Mouse (Mus musculus) myocyte (in vitro differentiated cells): ENCODE results near the gene Tada2a. TPM values are rescaled to one million over a fixed set of nuclear protein-coding genes. Genes with fewer than 3 reads are reported as not detected.
A peak's percentile ranks its signal among the peaks of the same experiment; 100 is the strongest.

Experiments
- H3K27me3 ChIP-seq: one replicate; pipeline ENCODE4 v1.6.1; 2011; ENCODE audit not compliant: control insufficient read depth, insufficient read depth, insufficient read length
- H3K36me3 ChIP-seq: one replicate; pipeline ENCODE4 v1.6.1; 2011; ENCODE audit not compliant: control insufficient read depth, insufficient read depth
- H3K4me2 ChIP-seq: one replicate; pipeline ENCODE4 v1.6.1; 2011; ENCODE audit warnings: low read depth, control low read depth
- H3K4me3 ChIP-seq: one replicate; pipeline ENCODE4 v1.5.1; 2011; ENCODE audit warnings: mild to moderate bottlenecking, control low read depth, moderate library complexity
- H3K79me2 ChIP-seq: one replicate; pipeline ENCODE4 v1.6.1; 2011; ENCODE audit not compliant: control insufficient read depth, insufficient read depth
- H3ac ChIP-seq: one replicate; pipeline ENCODE4 v1.6.1; 2011; ENCODE audit not compliant: control insufficient read depth, insufficient read length
- CEBPB ChIP-seq: IDR thresholded peaks from 2 replicates; pipeline ENCODE4 v1.6.1; 2011; ENCODE audit warnings: mild to moderate bottlenecking, moderate library complexity; ENCODE audit not compliant: poor library complexity, insufficient read depth, severe bottlenecking
- E2F4 ChIP-seq: IDR thresholded peaks from one replicate; pipeline ENCODE4 v1.6.1; 2011; ENCODE audit warnings: mild to moderate bottlenecking, control low read depth, moderate library complexity; ENCODE audit not compliant: insufficient read depth
- MAX ChIP-seq: IDR thresholded peaks from one replicate; pipeline ENCODE4 v1.6.1; 2011; ENCODE audit warnings: low read depth, mild to moderate bottlenecking, control low read depth
- MYOD1 ChIP-seq, 3 experiments: IDR thresholded peaks; one replicate each; pipeline ENCODE4 v1.6.1; 2011; ENCODE audit warnings: control low read depth in 2 of 3, low read depth in 2 of 3, mild to moderate bottlenecking in 2 of 3, moderate library complexity in 1 of 3; ENCODE audit not compliant: insufficient read length in 2 of 3, control insufficient read depth in 1 of 3
- MYOG ChIP-seq, 3 experiments: IDR thresholded peaks; one replicate each; pipeline ENCODE4 v1.6.1; 2011; ENCODE audit warnings: control low read depth in 2 of 3, low read depth in 2 of 3, mild to moderate bottlenecking in 2 of 3; ENCODE audit not compliant: insufficient read length in 2 of 3, control insufficient read depth in 1 of 3, insufficient read depth in 1 of 3
- POLR2A ChIP-seq: IDR thresholded peaks from one replicate; pipeline ENCODE4 v1.6.1; 2011; ENCODE audit warnings: low read depth, mild to moderate bottlenecking, control low read depth, moderate library complexity; ENCODE audit not compliant: insufficient read length
- POLR2AphosphoS2 ChIP-seq: IDR thresholded peaks from one replicate; pipeline ENCODE4 v1.6.1; 2011; ENCODE audit warnings: low read depth, control low read depth; ENCODE audit not compliant: insufficient read length
- REST ChIP-seq: IDR thresholded peaks from one replicate; pipeline ENCODE4 v1.6.1; 2011; ENCODE audit warnings: mild to moderate bottlenecking, control low read depth, moderate library complexity; ENCODE audit not compliant: insufficient read depth, insufficient read length
- SRF ChIP-seq: IDR thresholded peaks from one replicate; pipeline ENCODE4 v1.6.1; 2011; ENCODE audit warnings: low read depth; ENCODE audit not compliant: control insufficient read depth, insufficient read length
- TCF12 ChIP-seq: IDR thresholded peaks from one replicate; pipeline ENCODE4 v1.6.1; 2011; ENCODE audit warnings: mild to moderate bottlenecking, control low read depth; ENCODE audit not compliant: poor library complexity, insufficient read depth, severe bottlenecking
- TCF3 ChIP-seq: IDR thresholded peaks from one replicate; pipeline ENCODE4 v1.6.1; 2011; ENCODE audit warnings: low read depth, control low read depth; ENCODE audit not compliant: insufficient read length
- USF1 ChIP-seq: IDR thresholded peaks from one replicate; pipeline ENCODE4 v1.6.1; 2011; ENCODE audit warnings: low read depth, mild to moderate bottlenecking, control low read depth, moderate library complexity
- polyA plus RNA-seq: library from polyadenylated mRNA; unstranded; fragments of >200 nt; fragmentation: generic; extraction: Trizol; gene quantifications from one replicate; pipeline ENCODE4 v1.2.1, GENCODE M21; 2012; ENCODE audit warnings: missing spikeins

The Tada2a gene
- polyA plus RNA-seq, 1 experiment: 12.4 TPM

DNA sequence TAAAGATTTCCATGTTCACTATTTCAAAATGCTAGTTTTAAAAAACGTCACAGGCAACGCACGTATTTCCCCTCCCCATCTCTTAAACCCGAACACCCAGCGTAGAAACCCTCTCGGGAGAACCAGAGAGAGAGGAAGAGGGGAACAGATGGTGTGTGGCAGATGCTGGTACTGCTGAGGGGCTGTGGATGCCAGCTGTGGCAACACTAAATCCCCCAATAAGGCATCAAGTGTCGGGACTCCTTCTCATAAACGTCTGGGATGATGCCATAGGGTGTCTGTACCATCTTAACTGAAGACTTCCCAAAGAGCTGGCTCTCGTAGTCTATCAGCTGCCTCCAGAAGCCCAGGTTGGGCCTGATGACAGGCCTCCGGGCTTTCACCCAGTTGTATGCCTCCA, 81.0 kb downstream of the Tada2a start:
- Histone ChIP-seq H3K36me3 (peaks cover 31% of the 10 kb centered on the region), H3ac (no peak overlapping the region), H3K4me3 (no peak overlapping the region), H3K79me2 (peaks cover 4% of the 10 kb centered on the region), H3K27me3 (no peaks in the 10 kb centered on the region), H3K4me2 (no peak overlapping the region)
- TF ChIP-seq POLR2A: no peak
- TF ChIP-seq E2F4: no peak
- no peak for TF ChIP-seq MYOG (IDR thresholded peaks at IDR 0.05; ENCODE audit: control insufficient read depth in 1 of 3, insufficient read depth in 1 of 3, insufficient read length in 2 of 3, low read depth in 2 of 3)
- TF ChIP-seq CEBPB: no peak
- no peak for TF ChIP-seq MAX
- TF ChIP-seq SRF: no peak

DNA sequence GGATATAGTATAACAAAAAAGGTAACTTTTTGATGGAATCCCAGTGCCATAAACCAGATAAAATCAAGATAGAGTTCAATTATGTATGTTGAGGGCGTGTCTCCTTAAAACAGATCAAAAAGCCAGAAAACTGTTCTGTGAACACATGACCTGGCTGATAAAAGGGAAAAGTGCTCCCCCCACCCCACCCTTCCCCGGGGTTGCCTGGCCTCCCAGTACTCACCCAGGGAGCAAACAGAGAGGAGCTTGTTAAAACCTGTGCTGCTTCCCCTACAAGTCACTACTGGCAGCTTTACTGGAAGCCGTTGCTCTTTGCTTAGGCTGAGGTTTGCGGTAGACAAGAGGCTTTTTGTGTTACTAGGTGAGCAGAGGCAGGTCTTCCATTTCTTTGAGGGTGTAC, 82.1 kb downstream of the Tada2a start:
- Histone ChIP-seq H3ac (no peak overlapping the region), H3K79me2 (no peaks in the 10 kb centered on the region), H3K4me2 (no peak overlapping the region), H3K4me3 (no peak overlapping the region), H3K36me3 (peaks cover 31% of the 10 kb centered on the region), H3K27me3 (no peaks in the 10 kb centered on the region)
- TF ChIP-seq CEBPB (no peak), USF1 (no peak), TCF12 (no peak)

DNA sequence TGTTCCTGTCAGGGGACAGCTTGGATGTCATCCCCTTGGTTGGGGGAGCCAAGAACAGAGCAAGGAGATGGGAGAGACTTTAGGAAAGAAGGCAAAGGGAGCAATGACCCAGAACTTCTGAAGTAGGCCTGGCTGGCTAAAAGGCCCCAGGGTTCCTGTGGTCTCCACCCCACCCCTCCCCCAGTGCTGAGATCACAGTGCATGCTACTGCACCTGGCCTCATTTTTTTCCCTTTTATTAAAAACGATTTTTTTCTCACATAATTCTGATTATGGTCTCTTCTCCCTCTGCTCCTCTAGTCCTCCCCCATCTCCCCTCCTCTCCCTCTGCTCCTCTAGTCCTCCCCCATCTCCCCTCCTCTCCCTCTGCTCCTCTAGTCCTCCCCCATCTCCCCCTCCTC, 84.4 kb downstream of the Tada2a start:
- Histone ChIP-seq H3K4me2 (no peak overlapping the region), H3K27me3 (no peaks in the 10 kb centered on the region), H3K4me3 (no peak overlapping the region), H3K79me2 (no peaks in the 10 kb centered on the region), H3K36me3 (peaks cover 26% of the 10 kb centered on the region), H3ac (no peak overlapping the region)
- no peak for TF ChIP-seq CEBPB
- TF ChIP-seq POLR2AphosphoS2: peak; percentile 33

DNA sequence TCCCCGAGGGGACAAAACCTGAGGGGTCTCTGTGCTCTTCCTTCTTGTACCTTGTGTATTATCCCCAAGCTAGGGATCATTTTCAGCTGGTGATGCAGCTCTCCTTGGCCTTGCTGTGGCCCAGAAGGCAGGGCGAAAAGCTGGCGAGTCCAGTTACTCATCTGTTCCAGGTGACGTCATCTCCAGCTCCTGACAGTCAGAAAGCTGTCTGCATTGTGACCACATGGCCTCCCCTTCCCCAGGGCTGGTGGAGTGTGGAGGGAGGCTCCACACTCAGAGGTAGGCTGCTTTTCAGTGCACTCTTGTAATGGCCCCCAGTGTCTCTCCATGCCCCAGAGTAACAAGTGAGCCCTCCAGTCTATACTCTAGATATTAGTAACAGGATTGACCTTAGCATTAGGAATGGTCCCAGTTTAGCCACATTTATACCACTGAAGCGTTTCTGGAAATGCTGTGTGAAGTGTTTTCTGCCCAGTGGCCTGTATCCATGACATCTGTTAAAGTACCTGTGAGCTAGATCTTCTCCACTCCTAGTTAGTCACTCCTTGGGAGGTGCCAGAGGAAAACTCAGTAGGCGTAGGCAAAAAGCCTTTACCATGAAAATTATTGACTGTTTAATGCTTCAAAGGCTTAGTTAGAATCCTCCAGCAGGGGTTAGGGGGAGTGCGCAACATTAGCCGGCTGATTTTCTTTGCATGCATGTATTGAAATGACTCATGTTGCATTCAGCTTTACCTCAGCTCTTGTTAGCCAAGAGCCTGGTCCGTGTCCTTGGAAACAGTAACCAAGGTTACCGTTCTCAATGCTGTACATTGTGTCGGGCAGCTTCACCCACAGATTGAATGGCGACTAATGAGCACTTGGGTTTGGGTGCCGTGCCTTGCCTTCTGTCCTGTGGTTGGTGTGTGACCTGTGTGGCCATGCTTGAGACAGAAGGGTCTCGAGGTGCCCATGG, 86.3 kb downstream of the Tada2a start:
- H3K79me2 ChIP-seq: no peaks in the 10 kb centered on the region
- H3ac ChIP-seq: no peak overlapping the region
- TF ChIP-seq MYOG (IDR thresholded peaks at IDR 0.05; ENCODE audit: control insufficient read depth in 1 of 3, insufficient read depth in 1 of 3, insufficient read length in 2 of 3, low read depth in 2 of 3) (peak in 1 of 3 experiments; percentile 8), USF1 (peak; percentile 41), SRF (no peak), MYOD1 (IDR thresholded peaks at IDR 0.05; ENCODE audit: control insufficient read depth in 1 of 3, insufficient read length in 2 of 3, low read depth in 2 of 3) (peak in 1 of 3 experiments; percentile 10), POLR2AphosphoS2 (peak; percentile 38), POLR2A (no peak)
- peaks cover 14% of the 10 kb centered on the region for H3K36me3 ChIP-seq
- H3K4me2 ChIP-seq: peak overlapping the region; percentile 58
- H3K4me3 ChIP-seq: no peak overlapping the region
- no peaks in the 10 kb centered on the region for H3K27me3 ChIP-seq

DNA sequence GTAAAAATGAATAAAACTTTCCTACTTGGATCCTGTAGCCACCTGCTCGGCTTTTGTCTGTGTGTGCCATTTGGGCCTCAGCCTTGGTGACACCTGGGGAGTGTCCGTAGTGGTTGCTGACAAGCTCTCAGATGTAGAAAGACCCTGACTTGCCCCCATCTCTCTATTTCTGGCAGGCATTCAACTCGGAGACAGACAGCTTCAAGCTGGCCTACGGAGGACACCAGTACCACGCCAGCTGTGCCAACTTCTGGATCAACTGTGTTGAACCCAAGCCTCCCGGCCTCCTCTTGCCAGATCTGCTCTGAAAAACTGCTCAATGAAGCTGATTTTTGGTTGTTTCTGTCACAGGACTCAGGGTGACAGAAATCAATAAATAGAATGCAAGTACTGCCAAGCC, 88.8 kb downstream of the Tada2a start:
- Histone ChIP-seq H3K36me3 (peaks cover 8% of the 10 kb centered on the region), H3K79me2 (no peaks in the 10 kb centered on the region), H3K4me3 (no peak overlapping the region), H3K4me2 (no peak overlapping the region), H3ac (no peak overlapping the region), H3K27me3 (no peaks in the 10 kb centered on the region)
- no peak for TF ChIP-seq MYOG (IDR thresholded peaks at IDR 0.05; ENCODE audit: control insufficient read depth in 1 of 3, insufficient read depth in 1 of 3, insufficient read length in 2 of 3, low read depth in 2 of 3)
- no peak for TF ChIP-seq REST
- TF ChIP-seq E2F4: no peak
- TF ChIP-seq TCF12: no peak
- TF ChIP-seq SRF: no peak
- TF ChIP-seq POLR2A: no peak
- no peak for TF ChIP-seq POLR2AphosphoS2
- no peak for TF ChIP-seq USF1
- TF ChIP-seq MYOD1 (IDR thresholded peaks at IDR 0.05; ENCODE audit: control insufficient read depth in 1 of 3, insufficient read length in 2 of 3, low read depth in 2 of 3): no peak
- no peak for TF ChIP-seq TCF3
- TF ChIP-seq CEBPB: no peak
- TF ChIP-seq MAX: no peak
